Mouse (Mus musculus): Measurements from ENCODE around the gene Tmem11. TPM values are rescaled to one million over a fixed set of nuclear protein-coding genes. Genes with fewer than 3 reads are reported as not detected.

The Tmem11 gene
- polyA plus RNA-seq, 1 experiment from 2014 or later: 52.1 TPM

DNA sequence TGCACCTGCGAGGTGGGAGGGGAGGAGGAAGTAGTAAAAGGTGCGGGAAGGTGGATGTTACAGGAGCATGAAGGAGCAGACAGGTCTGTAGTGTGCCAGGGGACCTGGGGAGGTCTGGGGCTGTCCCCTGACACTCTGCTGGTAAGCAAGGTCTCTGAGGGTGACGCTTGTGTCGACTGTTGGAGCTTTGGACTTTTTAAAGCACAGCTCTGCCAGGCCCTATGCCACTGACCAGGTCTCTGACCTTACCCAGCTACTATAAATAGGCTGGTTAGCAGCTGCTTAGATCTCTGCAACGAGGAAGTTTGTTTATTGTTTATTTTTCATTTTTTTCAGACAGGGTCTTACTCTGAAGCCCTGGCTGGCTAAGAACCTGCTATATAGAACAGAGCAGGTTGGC is 33.7 kb downstream of the Tmem11 start:
- Histone ChIP-seq H3K27me3 (no peaks in the 10 kb centered on the region), H3K4me1 (no peaks in the 10 kb centered on the region), H3K9me3 (no peaks in the 10 kb centered on the region), H3K4me2 (no peak overlapping the region), H3K27ac (no peak overlapping the region), H3K9ac (no peak overlapping the region), H3K36me3 (replicated peaks) (peaks cover 23% of the 10 kb centered on the region), H3K4me3 (replicated peaks) (no peak overlapping the region)
- ATAC-seq (ENCODE audit: low FRiP score): no peak
- 88% methylated on average over 5 of the region's 5 CpGs for WGBS

DNA sequence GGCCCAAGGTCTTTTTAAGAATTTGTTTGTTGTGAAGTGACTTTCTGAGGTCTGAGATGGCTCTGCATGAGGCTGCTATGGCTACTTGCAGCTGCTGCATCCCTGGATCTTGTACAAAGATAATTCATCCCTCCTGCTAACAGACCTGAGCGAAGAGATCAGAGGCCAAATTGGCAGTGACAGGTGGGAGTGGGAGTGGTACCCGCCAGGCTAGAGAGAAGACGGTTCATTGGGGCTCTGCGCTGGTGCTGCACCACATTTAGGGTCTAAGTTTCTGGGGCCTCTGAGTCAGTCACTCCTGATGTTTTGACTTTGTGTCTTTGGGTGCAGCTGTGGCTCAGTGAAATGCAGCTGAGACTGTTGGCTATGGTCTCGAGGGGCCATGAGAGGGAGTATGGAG is 35.7 kb downstream of the Tmem11 start:
- no peak overlapping the region for H3K4me3 ChIP-seq (replicated peaks)
- H3K27ac ChIP-seq: no peak overlapping the region
- no peaks in the 10 kb centered on the region for H3K27me3 ChIP-seq
- H3K4me1 ChIP-seq: no peaks in the 10 kb centered on the region
- 92% methylated on average over 5 of the region's 5 CpGs for WGBS
- H3K9me3 ChIP-seq: no peaks in the 10 kb centered on the region
- no peak overlapping the region for H3K9ac ChIP-seq
- no peak overlapping the region for H3K4me2 ChIP-seq
- peaks cover 12% of the 10 kb centered on the region for H3K36me3 ChIP-seq (replicated peaks)
- no peak for ATAC-seq (ENCODE audit: low FRiP score)

DNA sequence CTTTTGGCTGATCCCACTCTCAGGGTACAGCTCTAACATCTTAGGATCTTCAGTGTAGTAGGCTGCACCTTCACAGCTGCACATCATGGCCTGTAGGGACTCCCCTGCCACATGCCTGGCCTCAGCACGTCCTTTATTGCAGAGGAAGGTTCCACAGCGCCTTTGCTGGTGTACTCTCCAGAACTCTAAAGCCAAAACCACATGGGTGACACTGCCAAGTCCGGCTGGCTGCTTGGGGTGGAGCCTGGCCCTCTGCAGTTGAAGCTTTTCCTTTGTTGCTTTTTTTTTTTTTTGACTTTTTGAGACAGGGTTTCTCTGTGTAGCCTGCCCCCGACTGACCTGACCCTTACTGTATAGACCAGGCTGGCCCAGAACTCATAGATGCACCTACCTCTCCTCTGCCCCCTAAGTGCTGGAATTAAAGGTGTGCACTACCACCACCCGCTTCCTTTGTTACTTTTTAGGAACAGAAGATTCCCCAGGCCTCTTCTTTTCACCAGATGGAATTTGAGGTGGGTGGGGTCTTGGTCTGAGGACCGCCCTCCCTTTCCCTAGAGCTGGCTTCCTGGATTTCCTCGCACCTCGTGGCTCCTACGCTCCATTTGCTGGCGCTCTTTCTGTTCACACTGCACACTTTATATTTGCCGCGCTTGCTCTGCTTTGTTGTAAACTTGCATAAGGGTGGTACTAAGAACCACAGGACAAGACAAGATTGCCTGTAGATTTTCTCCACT is 37.4 kb downstream of the Tmem11 start:
- no peak overlapping the region for H3K4me3 ChIP-seq (replicated peaks)
- H3K4me2 ChIP-seq: no peak overlapping the region
- no peak overlapping the region for H3K9ac ChIP-seq
- H3K36me3 ChIP-seq (replicated peaks): peaks cover 3% of the 10 kb centered on the region
- WGBS: 81% methylated on average over 12 of the region's 12 CpGs
- H3K4me1 ChIP-seq: no peaks in the 10 kb centered on the region
- no peaks in the 10 kb centered on the region for H3K27me3 ChIP-seq
- no peaks in the 10 kb centered on the region for H3K9me3 ChIP-seq
- ATAC-seq (ENCODE audit: low FRiP score): no peak
- no peak overlapping the region for H3K27ac ChIP-seq

DNA sequence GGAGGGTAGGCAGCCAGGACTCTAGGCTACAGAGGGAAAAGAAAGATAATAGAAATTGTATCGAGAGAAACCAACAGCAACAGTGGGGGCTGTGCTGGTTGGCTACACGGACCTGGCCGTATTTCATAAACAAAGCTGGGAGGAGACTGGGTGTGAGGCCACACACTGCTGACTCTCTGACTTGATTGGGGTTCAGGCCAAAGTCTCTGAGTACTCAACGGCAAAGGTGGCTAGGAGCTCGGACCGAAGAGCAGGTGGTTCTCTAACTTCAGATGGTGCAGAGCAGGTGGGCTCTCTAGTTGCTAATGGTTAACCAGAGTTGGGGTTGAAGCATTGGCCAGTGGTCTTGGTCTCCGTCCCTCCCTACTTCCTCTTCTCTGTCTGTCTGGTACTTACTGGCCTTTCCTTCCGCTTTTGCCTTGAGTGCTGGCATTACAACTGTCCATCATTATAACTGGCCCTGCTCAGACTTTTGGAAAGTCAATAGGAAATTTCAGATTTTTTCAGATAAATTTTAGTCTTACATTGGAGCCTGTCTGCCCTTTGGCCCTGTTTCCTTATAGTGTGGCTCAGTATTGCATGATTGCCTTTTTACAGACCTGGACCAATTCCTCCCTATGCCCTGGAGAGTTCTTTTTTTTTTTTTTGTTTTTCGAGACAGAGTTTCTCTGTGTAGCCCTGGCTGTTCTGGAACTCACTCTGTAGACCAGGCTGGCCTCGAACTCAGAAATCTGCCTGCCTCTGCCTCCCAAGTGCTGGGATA is 41.2 kb downstream of the Tmem11 start:
- H3K9me3 ChIP-seq: no peaks in the 10 kb centered on the region
- no peak overlapping the region for H3K4me2 ChIP-seq
- no peak overlapping the region for H3K27ac ChIP-seq
- no peak overlapping the region for H3K4me3 ChIP-seq (replicated peaks)
- no peak overlapping the region for H3K9ac ChIP-seq
- H3K27me3 ChIP-seq: no peaks in the 10 kb centered on the region
- 95% methylated on average over 10 of the region's 10 CpGs for WGBS
- ATAC-seq (ENCODE audit: low FRiP score): no peak
- H3K36me3 ChIP-seq (replicated peaks): no peaks in the 10 kb centered on the region
- no peaks in the 10 kb centered on the region for H3K4me1 ChIP-seq

DNA sequence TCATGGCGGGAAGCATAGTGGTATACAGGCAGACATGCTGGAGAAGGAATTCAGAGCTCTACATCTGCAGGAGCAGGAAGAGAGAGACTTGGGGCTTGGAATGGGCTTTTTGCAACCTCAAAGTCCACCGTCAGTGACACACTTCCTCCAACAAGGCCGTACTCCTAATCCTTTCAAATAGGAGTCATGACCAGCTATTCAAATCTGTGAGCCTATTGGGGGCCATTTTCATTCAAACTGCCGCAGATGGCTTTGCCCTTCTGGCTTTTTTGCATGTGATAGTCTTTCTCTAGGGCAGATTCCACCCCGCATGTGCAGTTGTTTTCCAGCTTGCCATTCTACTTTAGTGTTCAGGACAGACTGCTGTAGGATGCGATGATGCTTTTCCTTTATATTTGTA is 42.2 kb downstream of the Tmem11 start:
- Histone ChIP-seq H3K4me1 (no peaks in the 10 kb centered on the region), H3K9ac (no peak overlapping the region), H3K27ac (no peak overlapping the region), H3K27me3 (no peaks in the 10 kb centered on the region), H3K4me3 (replicated peaks) (no peak overlapping the region), H3K4me2 (no peak overlapping the region), H3K9me3 (no peaks in the 10 kb centered on the region), H3K36me3 (replicated peaks) (no peaks in the 10 kb centered on the region)
- no peak for ATAC-seq (ENCODE audit: low FRiP score)
- 93% methylated on average over 6 of the region's 6 CpGs for WGBS

DNA sequence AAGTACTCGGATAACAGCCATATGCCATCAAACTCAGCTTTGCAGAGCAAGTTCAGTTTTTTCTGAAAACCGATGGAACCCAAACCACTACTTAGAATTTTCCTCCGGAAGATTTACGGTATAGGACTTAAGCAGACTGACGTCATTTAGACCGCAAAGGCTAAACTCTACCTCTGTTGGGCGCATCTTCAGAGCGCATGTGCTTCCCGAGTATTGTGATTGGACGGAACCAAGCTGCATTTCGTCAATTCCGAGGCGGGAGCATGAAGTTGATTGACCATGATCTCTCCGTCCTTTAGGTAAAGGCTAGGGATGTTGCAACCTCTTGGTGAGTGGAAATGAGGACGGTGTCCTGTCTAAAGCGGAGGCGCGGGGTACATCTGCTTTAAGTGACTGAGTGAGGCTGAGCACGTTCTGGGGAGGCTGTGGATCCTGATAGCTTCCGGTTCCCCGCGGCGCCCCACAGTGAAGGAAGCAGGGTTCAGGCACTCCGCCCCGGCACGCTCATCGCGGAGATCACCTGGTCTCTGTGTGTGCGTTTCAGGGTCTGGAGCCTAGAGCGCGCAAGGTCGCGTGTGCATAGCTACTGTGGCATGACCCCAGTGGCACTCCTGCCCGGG is 48.5 kb downstream of the Tmem11 start, which contains the start of gene Dhrs7b:
Gene Dhrs7b, plus strand, starts transcription at position 199 of the 620 bp plus-strand sequence.
- peaks cover 6% of the 10 kb centered on the region; the same call in 1 of the 2 replicates for H3K27me3 ChIP-seq
- H3K9me3 ChIP-seq: no peaks in the 10 kb centered on the region
- H3K4me2 ChIP-seq: peak within 1 kb of the TSS; percentile 76
- ATAC-seq (ENCODE audit: low FRiP score): peak; percentile 94
- peak within 1 kb of the TSS; percentile 72 for H3K4me3 ChIP-seq (replicated peaks)
- no peaks in the 10 kb centered on the region for H3K36me3 ChIP-seq (replicated peaks)
- H3K9ac ChIP-seq: peak within 1 kb of the TSS; percentile 72
- under 1% methylated on average over 34 of the region's 34 CpGs for WGBS
- peak within 1 kb of the TSS; percentile 75 for H3K27ac ChIP-seq
- peaks cover 8% of the 10 kb centered on the region for H3K4me1 ChIP-seq

DNA sequence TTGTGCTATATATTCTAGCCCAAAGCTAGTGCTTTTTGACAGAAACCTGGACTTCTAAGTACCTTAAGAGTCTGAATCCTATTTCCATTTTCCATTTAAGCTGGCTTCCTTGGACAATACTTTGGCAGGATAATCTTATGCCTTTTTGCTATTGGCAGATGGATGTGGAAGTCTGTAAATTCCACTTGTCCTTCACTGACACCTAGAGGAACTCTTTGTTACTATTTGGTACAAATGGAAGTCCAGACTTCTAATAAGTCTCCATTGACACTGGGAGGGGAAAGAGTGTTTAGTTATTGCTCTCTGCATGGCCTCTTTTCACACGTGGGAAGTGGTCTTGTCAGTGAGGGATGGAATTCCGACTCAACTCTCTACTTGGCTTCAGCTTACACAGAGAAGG is 50.2 kb downstream of the Tmem11 start:
- Histone ChIP-seq H3K36me3 (replicated peaks) (no peaks in the 10 kb centered on the region), H3K4me2 (no peak overlapping the region), H3K9me3 (no peaks in the 10 kb centered on the region), H3K4me1 (peaks cover 8% of the 10 kb centered on the region), H3K9ac (no peak overlapping the region), H3K27me3 (peaks cover 6% of the 10 kb centered on the region; the same call in 1 of the 2 replicates), H3K27ac (no peak overlapping the region), H3K4me3 (replicated peaks) (no peak overlapping the region)
- WGBS: 31% methylated on average over 2 of the region's 2 CpGs
- no peak for ATAC-seq (ENCODE audit: low FRiP score)

DNA sequence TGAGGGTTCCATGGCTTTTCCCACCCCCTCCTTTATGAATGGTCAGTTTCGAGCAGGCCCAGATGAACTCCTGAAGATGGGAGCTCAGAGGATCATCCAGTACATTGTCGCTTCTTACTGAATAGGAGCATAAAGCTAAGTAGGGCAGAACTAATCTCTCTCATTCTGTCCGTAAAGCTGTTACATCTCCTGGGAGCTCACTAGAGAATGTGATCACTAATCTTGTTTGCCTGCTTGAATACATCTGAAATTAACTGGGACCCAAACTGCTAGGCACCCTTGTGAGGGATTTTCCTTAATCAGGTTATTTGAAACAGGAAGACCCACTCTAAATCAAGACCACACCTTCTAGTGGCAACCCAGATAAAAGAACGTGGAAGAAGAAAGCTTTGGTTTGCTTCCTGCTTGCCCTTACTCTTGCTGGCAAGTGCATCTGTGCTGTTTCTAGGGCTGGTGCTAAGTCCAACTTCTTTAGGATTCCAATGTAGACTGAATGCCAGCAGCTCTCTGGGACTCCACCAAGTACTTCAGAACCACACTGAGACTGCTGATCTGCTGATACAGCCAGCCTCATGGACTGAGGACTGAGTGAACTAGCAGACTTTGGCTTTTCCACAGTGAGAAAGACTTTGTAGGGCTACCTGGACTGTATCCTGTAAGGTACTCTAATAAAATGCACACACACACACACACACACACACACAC is 51.7 kb downstream of the Tmem11 start:
- Histone ChIP-seq H3K4me1 (peaks cover 8% of the 10 kb centered on the region), H3K9ac (no peak overlapping the region; the same call in 1 of the 2 replicates), H3K36me3 (replicated peaks) (no peaks in the 10 kb centered on the region), H3K27ac (no peak overlapping the region), H3K27me3 (peaks cover 6% of the 10 kb centered on the region; the same call in 1 of the 2 replicates), H3K9me3 (no peaks in the 10 kb centered on the region), H3K4me3 (replicated peaks) (no peak overlapping the region), H3K4me2 (no peak overlapping the region)
- 37% methylated on average over 4 of the region's 4 CpGs for WGBS
- no peak for ATAC-seq (ENCODE audit: low FRiP score)

DNA sequence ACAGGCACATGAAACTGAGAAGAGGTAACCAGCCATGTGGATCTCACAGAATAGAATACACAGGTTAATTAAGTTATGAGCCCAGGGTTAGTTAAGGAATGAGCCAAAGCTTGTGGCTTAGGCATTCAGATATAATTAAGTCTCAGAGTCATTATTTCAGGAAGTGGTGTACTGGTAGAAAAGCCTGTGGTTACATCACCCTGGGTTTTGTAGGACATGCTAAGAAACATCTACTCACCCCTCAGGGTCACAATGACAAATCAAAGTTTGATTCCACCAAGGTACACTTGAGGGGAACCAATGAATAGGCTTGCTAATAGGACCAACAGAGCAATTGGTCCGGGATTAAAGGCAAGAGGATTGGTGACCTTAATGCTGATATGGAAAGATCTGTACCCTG is 52.4 kb downstream of the Tmem11 start:
- Histone ChIP-seq H3K9ac (no peak overlapping the region), H3K27ac (no peak overlapping the region), H3K36me3 (replicated peaks) (no peaks in the 10 kb centered on the region), H3K27me3 (peaks cover 6% of the 10 kb centered on the region; the same call in 1 of the 2 replicates), H3K4me1 (peaks cover 8% of the 10 kb centered on the region), H3K9me3 (no peaks in the 10 kb centered on the region), H3K4me2 (no peak overlapping the region), H3K4me3 (replicated peaks) (no peak overlapping the region)
- no peak for ATAC-seq (ENCODE audit: low FRiP score)
- 43% methylated on average over 1 of the region's 1 CpGs for WGBS

DNA sequence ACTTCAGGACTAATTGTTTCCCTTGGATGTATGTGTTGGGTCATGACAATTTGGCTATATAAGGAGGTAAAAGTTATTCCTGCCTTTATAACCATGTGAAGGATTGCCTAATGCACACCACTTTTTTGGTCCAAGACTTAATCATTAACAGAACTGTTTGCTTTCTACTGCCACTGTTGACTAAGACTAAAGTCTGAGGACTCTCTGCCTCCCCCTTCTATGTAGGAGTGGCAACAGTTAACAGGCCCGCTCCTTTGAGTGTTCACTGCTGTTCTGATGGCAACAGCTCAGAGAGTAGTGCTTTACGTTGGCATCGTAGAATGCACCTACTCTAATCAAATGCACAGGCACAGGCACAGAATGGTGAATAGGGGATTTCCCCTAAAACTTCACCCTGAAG is 53.9 kb downstream of the Tmem11 start:
- no peak overlapping the region for H3K27ac ChIP-seq
- H3K36me3 ChIP-seq (replicated peaks): no peaks in the 10 kb centered on the region
- WGBS: 90% methylated on average over 3 of the region's 3 CpGs
- no peak for ATAC-seq (ENCODE audit: low FRiP score)
- H3K4me3 ChIP-seq (replicated peaks): no peak overlapping the region
- H3K9ac ChIP-seq: no peak overlapping the region
- H3K4me1 ChIP-seq: no peaks in the 10 kb centered on the region
- no peaks in the 10 kb centered on the region for H3K9me3 ChIP-seq
- no peak overlapping the region for H3K4me2 ChIP-seq
- H3K27me3 ChIP-seq: peaks cover 6% of the 10 kb centered on the region; the same call in 1 of the 2 replicates

DNA sequence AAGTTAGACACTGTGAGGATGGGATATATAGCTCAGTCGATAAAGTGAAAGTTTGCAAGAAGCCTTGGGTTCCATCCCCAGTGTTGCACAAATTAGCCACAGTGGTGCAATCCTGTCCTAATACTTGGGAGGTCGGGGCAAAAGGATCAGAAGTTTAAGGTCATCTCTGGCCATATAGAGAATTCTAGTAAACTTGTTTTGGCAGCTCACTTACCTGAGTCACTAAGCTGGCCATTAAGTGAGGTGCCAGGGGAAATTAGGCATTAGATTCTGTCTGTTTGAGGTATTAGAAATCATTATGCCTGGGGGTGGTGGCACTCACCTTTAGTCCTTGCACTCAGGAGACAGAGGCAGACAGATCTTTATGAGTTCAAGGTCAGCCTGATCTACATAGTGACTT is 55.3 kb downstream of the Tmem11 start:
- H3K4me2 ChIP-seq: no peak overlapping the region
- H3K36me3 ChIP-seq (replicated peaks): no peaks in the 10 kb centered on the region
- 80% methylated on average over 2 of the region's 2 CpGs for WGBS
- H3K9ac ChIP-seq: no peak overlapping the region
- no peaks in the 10 kb centered on the region for H3K4me1 ChIP-seq
- no peak for ATAC-seq (ENCODE audit: low FRiP score)
- H3K9me3 ChIP-seq: no peaks in the 10 kb centered on the region
- H3K4me3 ChIP-seq (replicated peaks): no peak overlapping the region
- H3K27ac ChIP-seq: no peak overlapping the region
- H3K27me3 ChIP-seq: peaks cover 6% of the 10 kb centered on the region; the same call in 1 of the 2 replicates

DNA sequence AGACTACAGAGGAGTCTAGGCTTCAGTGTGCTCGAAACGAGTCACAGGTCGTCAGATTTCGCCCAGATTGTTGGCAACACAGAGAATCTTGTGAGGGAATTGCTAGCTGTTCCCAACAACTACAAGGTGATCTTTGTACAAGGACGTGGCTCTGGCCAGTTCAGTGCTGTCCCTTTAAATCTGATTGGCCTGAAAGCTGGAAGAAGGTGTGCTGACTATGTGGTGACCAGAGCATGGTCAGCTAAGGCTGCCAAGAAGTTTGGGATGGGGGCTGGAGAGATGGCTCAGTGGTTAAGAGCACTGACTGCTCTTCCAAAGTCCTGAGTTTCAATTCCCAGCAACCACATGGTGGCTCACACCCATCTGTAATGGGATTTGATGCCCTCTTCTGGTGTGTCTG is 62.7 kb downstream of the Tmem11 start:
- Histone ChIP-seq H3K9me3 (no peaks in the 10 kb centered on the region), H3K36me3 (replicated peaks) (no peaks in the 10 kb centered on the region), H3K27me3 (no peaks in the 10 kb centered on the region), H3K4me3 (replicated peaks) (no peak overlapping the region), H3K9ac (no peak overlapping the region), H3K4me2 (no peak overlapping the region), H3K27ac (no peak overlapping the region), H3K4me1 (no peaks in the 10 kb centered on the region)
- ATAC-seq (ENCODE audit: low FRiP score): no peak
- WGBS: 68% methylated on average over 5 of the region's 5 CpGs
